Mouse (Mus musculus) left cerebral cortex, postnatal 10 days (tissue): ENCODE results near the gene Zfp111. TPM values are rescaled to one million over a fixed set of nuclear protein-coding genes. Genes with fewer than 3 reads are reported as not detected.

ENCODE experiments used
- DNase-seq, 2 experiments: peaks; one replicate each; pipeline ENCODE4 v3.0.0; 2021 to 2022; ENCODE audit warnings: low spot score in 2 of 2, mixed read lengths in 1 of 2; ENCODE audit errors: extremely low spot score in 1 of 2
- intact Hi-C: fragments of 180-260 bp; cut with DNase I; formaldehyde crosslinking; loops from one replicate; pipeline ENCODE4 v1.15.1; 2025
- total RNA-seq, 2 experiments: library from RNA; stranded (reverse); gene quantifications; 2 replicates each; pipeline ENCODE4 v1.2.3; 2021

The Zfp111 gene
- total RNA-seq, result 10 to 100 TPM in 1 of 2 experiments, 1 to 10 TPM in 1; 8.6 to 10.2 TPM

GRCm38 (mm10) chr7:24211343-24211742 lies at the start of gene Zfp111:
TSS of gene Zfp111 (minus strand) at chr7:24211443.
- intact Hi-C loops, result no loop called here
- no peak for DNase-seq

GRCm38 (mm10) chr7:24260000-24260312 lies 48.7 kb upstream of the Zfp111 start:
- intact Hi-C loops, result loop anchor here (10.0 kb wide), 1 partner anchor 125 kb away; the partner anchor contains the start of gene Zfp235
- DNase-seq, result no peak

- no peak for DNase-seq
- intact Hi-C loops, result loop anchor here (10.0 kb wide), 1 partner anchor 125 kb away; the partner anchor contains the start of gene Zfp235
Measured at GRCm38 (mm10) chr7:24259306-24259999, 48.2 kb upstream of the Zfp111 start.

GRCm38 (mm10) chr7:24254633-24255474 lies 43.6 kb upstream of the Zfp111 start, which contains the start of gene Zfp108:
TSS of gene Zfp108 (plus strand) at chr7:24254794.
- intact Hi-C loops, result loop anchor here (10.0 kb wide), 1 partner anchor 120 kb away; the partner anchor contains the start of gene Zfp235
- peak; percentile 82 to 90 for DNase-seq

GRCm38 (mm10) chr7:24253779-24254615 lies 42.8 kb upstream of the Zfp111 start:
- no peak for DNase-seq
- intact Hi-C loops, result loop anchor here (10.0 kb wide), 1 partner anchor 119 kb away; the partner anchor contains the start of gene Zfp235

- intact Hi-C loops, result no loop called here
- peak; percentile 62 to 71 for DNase-seq
Measured at GRCm38 (mm10) chr7:24237040-24237791, 26.0 kb upstream of the Zfp111 start, which contains the start of gene Zfp109. TSS of gene Zfp109 (minus strand) at chr7:24237560.

GRCm38 (mm10) chr7:24210296-24210695 lies 947 bp downstream of the Zfp111 start:
- DNase-seq, result no peak
- intact Hi-C loops, result no loop called here

- DNase-seq, result no peak
- intact Hi-C loops, result no loop called here
Measured at GRCm38 (mm10) chr7:24208282-24208886, 2.9 kb downstream of the Zfp111 start.

GRCm38 (mm10) chr7:24207488-24208261 lies 3.6 kb downstream of the Zfp111 start:
- intact Hi-C loops, result no loop called here
- peak; percentile 64 to 73 for DNase-seq

GRCm38 (mm10) chr7:24196961-24197360 lies 14.3 kb downstream of the Zfp111 start:
- intact Hi-C loops, result no loop called here
- no peak for DNase-seq

- DNase-seq, result no peak
- intact Hi-C loops, result no loop called here
Measured at GRCm38 (mm10) chr7:24193157-24193556, 18.1 kb downstream of the Zfp111 start.

GRCm38 (mm10) chr7:24191361-24191760 lies 19.9 kb downstream of the Zfp111 start:
- intact Hi-C loops, result no loop called here
- DNase-seq, result no peak

- intact Hi-C loops, result no loop called here
- DNase-seq, result no peak
Measured at GRCm38 (mm10) chr7:24189571-24189944, 21.7 kb downstream of the Zfp111 start.

- intact Hi-C loops, result no loop called here
- no peak for DNase-seq
Measured at GRCm38 (mm10) chr7:24188901-24189570, 22.2 kb downstream of the Zfp111 start.

GRCm38 (mm10) chr7:24187611-24188010 lies 23.6 kb downstream of the Zfp111 start:
- intact Hi-C loops, result no loop called here
- no peak for DNase-seq

- intact Hi-C loops, result no loop called here
- DNase-seq, result no peak
Measured at GRCm38 (mm10) chr7:24175337-24175711, 35.9 kb downstream of the Zfp111 start.
